In the genomic region with DNA sequence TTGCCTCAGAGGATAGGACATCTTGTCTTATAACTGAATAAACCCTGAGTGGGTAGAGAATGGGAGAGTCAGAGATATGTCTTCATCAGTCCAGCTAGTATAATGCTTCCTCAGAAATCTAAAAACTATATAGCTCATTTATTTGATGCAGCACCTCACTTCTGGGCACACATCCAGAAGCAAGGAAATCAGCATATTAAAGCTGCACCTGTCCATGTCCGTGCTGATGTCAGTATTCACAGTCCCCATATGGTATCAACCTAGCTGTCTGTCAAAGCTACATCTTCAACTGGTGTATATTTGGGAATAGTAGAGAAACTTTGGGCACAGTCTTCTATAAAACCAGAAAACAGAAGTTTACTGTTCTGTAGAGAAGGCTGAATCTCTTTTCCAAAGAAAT, we compare ENCODE assay signal across 26 mouse cellular contexts.
A peak's percentile ranks its signal among the peaks of the same experiment; 100 is the strongest.
DNase-seq lines count a peak whose midpoint lies in the region; ATAC-seq and TF ChIP-seq lines count a peak whose summit lies in the region.
"Had no signal": no experiment of that assay in that cellular context is flagged by ENCODE, and none has a peak within 500 bp of the region (broad histone marks: within the 10 kb centered on the region; RNA-seq: fewer than 3 reads in every experiment).

No protein-coding gene starts in this region.

- H3K4me1 ChIP-seq in forebrain, embryonic 15.5 days, result no peaks in the 10 kb centered on the region
- no peaks in the 10 kb centered on the region for H3K4me1 ChIP-seq in forebrain, postnatal 0 days (ENCODE audit: insufficient read depth)
- H3K4me1 ChIP-seq in heart, embryonic 11.5 days (ENCODE audit: control insufficient read depth, insufficient read depth, low read length), result peaks cover 15% of the 10 kb centered on the region
- H3K4me1 ChIP-seq: forebrain, embryonic 10.5 days; hindbrain, embryonic 10.5 days; hindbrain, embryonic 13.5 days; intestine, embryonic 15.5 days had no signal

- WGBS in forebrain, embryonic 15.5 days, result 39% methylated on average over 1 of the region's 1 CpGs
- WGBS in forebrain, postnatal 0 days, result 40% methylated on average over 1 of the region's 1 CpGs
- 80% methylated on average over 1 of the region's 1 CpGs for WGBS in heart, embryonic 11.5 days (ENCODE audit: insufficient replicate concordance)

- H3K27me3 ChIP-seq in forebrain, embryonic 15.5 days, result no peaks in the 10 kb centered on the region
- H3K27me3 ChIP-seq in forebrain, postnatal 0 days (ENCODE audit: insufficient read depth, low read length), result no peaks in the 10 kb centered on the region
- no peaks in the 10 kb centered on the region for H3K27me3 ChIP-seq in heart, embryonic 11.5 days (ENCODE audit: control insufficient read depth, insufficient read depth, low read length)
- H3K27me3 ChIP-seq: heart, embryonic 12.5 days; heart, embryonic 15.5 days; hindbrain, embryonic 13.5 days; intestine, embryonic 15.5 days had no signal

- H3K36me3 ChIP-seq in forebrain, embryonic 15.5 days, result no peaks in the 10 kb centered on the region
- no peaks in the 10 kb centered on the region for H3K36me3 ChIP-seq in forebrain, postnatal 0 days (ENCODE audit: insufficient read depth)
- no peaks in the 10 kb centered on the region for H3K36me3 ChIP-seq in heart, embryonic 11.5 days (ENCODE audit: control insufficient read depth, insufficient read depth, low read length)
- H3K36me3 ChIP-seq: forebrain, embryonic 10.5 days; heart, embryonic 12.5 days; heart, embryonic 15.5 days; hindbrain, embryonic 10.5 days; hindbrain, embryonic 13.5 days; intestine, embryonic 15.5 days had no signal

- ATAC-seq in cerebellum, adult (ENCODE audit: insufficient number of reproducible peaks, low FRiP score, low TSS enrichment), result no peak
- ATAC-seq in forebrain, embryonic 15.5 days (replicated peaks), result no peak
- ATAC-seq in forebrain, postnatal 0 days, result no peak
- ATAC-seq in heart, embryonic 11.5 days (replicated peaks; ENCODE audit: insufficient number of reproducible peaks, low FRiP score, low TSS enrichment), result no peak
- ATAC-seq: activated CD4-positive, CD25-positive, alpha-beta regulatory T cell, adult 4 months; forebrain, embryonic 16.5 days; hindbrain, embryonic 16.5 days; intestine, embryonic 15.5 days had no signal

- H3K4me3 ChIP-seq in forebrain, embryonic 15.5 days, result no peak overlapping the region
- H3K4me3 ChIP-seq in forebrain, postnatal 0 days (ENCODE audit: low read depth, low read length), result no peak overlapping the region
- H3K4me3 ChIP-seq in heart, embryonic 11.5 days (ENCODE audit: low read depth, low read length), result no peak overlapping the region
- H3K4me3 ChIP-seq: forebrain, embryonic 10.5 days; gastrocnemius, adult 2 months; heart, embryonic 12.5 days; heart, embryonic 15.5 days; hindbrain, embryonic 10.5 days; hindbrain, embryonic 13.5 days; intestine, embryonic 15.5 days had no signal

- DNase-seq in cerebellum, adult 11-12 months, result peak; percentile 14
- DNase-seq in cerebellum, postnatal 36 days, result no peak
- peak; percentile 24 for DNase-seq in cerebellum, adult 9-11 months
- no peak for DNase-seq in forebrain, postnatal 0 days
- DNase-seq: adrenal gland, adult 8-10 months; adrenal gland, postnatal 25 days; cerebellum, adult 8-10 months; gastrocnemius, adult 2 months; gastrocnemius, postnatal 14 days; heart, adult 11 months; heart, postnatal 10 days; heart, postnatal 36 days; kidney, adult 11 months; kidney, adult 8-10 months had no signal

- no peak overlapping the region for H3K9ac ChIP-seq in forebrain, embryonic 15.5 days (replicated peaks)
- H3K9ac ChIP-seq in forebrain, postnatal 0 days, result no peak overlapping the region
- H3K9ac ChIP-seq in heart, embryonic 11.5 days (ENCODE audit: low read depth, low read length), result no peak overlapping the region
- H3K9ac ChIP-seq: heart, embryonic 12.5 days; heart, embryonic 15.5 days; hindbrain, embryonic 13.5 days; intestine, embryonic 15.5 days had no signal

- H3K9me3 ChIP-seq in forebrain, embryonic 15.5 days, result no peaks in the 10 kb centered on the region
- no peaks in the 10 kb centered on the region for H3K9me3 ChIP-seq in forebrain, postnatal 0 days (ENCODE audit: low read length)
- H3K9me3 ChIP-seq in heart, embryonic 11.5 days (replicated peaks; ENCODE audit: control insufficient read depth, low read length), result no peaks in the 10 kb centered on the region
- H3K9me3 ChIP-seq: forebrain, embryonic 10.5 days; heart, embryonic 12.5 days; heart, embryonic 15.5 days; hindbrain, embryonic 10.5 days; hindbrain, embryonic 13.5 days; intestine, embryonic 15.5 days had no signal

- peak overlapping the region; percentile 9; the same call in 1 of the 2 replicates for H3K27ac ChIP-seq in forebrain, embryonic 15.5 days (replicated peaks)
- no peak overlapping the region for H3K27ac ChIP-seq in forebrain, postnatal 0 days (ENCODE audit: low read depth, low read length)
- no peak overlapping the region for H3K27ac ChIP-seq in heart, embryonic 11.5 days (ENCODE audit: low read depth, low read length)
- H3K27ac ChIP-seq: forebrain, embryonic 10.5 days; gastrocnemius, adult 2 months; heart, embryonic 15.5 days; hindbrain, embryonic 10.5 days; hindbrain, embryonic 13.5 days; intestine, embryonic 15.5 days had no signal

- H3K4me2 ChIP-seq in forebrain, embryonic 15.5 days (replicated peaks), result no peak overlapping the region
- no peak overlapping the region for H3K4me2 ChIP-seq in forebrain, postnatal 0 days (ENCODE audit: low read depth)
- no peak overlapping the region for H3K4me2 ChIP-seq in heart, embryonic 11.5 days
- H3K4me2 ChIP-seq: heart, embryonic 12.5 days; heart, embryonic 15.5 days; hindbrain, embryonic 13.5 days; intestine, embryonic 15.5 days had no signal

- TF ChIP-seq CTCF in forebrain, postnatal 0 days (IDR thresholded peaks at IDR 0.05; ENCODE audit: low read depth), result no peak

Comparison
In these comparisons a context has a peak if more than half of its experiments do, and no peak if none do; other contexts are left out.
1. DNase-seq: peak in cerebellum, adult 11-12 months (single experiment) and cerebellum, adult 9-11 months (single experiment); none in cerebellum, postnatal 36 days (0 of 2) and forebrain, postnatal 0 days (single experiment).